Mouse (Mus musculus) heart, postnatal 0 days (tissue): ENCODE results near the gene Magi2.

Experiments
- CTCF ChIP-seq: IDR thresholded peaks from 2 replicates; pipeline ENCODE4 v1.5.1; 2016; ENCODE audit warnings: antibody characterized with exemption, control low read depth, low read depth
- EP300 ChIP-seq: IDR thresholded peaks from 2 replicates; pipeline ENCODE4 v1.6.1; 2016; ENCODE audit warnings: antibody characterized with exemption, low read depth

DNA sequence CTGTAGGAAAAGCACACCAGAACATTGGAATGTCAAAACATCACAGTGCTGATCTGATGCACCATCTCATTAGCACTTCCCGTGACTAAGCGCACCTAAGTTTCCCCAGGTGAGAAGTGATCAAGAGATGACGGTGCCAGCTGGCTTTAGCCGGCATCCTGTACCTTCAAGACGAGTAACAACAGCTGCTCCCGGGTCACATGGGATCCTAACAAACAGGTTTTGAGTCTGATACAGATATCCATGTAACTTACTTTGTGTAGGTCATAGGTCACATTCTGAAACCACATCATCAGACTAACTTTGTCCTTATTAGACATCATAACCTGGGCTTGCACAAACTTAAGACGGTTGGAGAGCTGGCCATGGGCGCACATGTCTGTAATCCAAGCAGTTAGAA is 1522.0 kb downstream of the Magi2 start:
- TF ChIP-seq CTCF, result no peak
- no peak for TF ChIP-seq EP300
